Mouse (Mus musculus): ENCODE data around the gene Lrrc42.

The Lrrc42 gene

GRCm38 (mm10) chr4:107253125-107254091, at the start of gene Lrrc42, which contains the start of gene Hspb11:
Gene Lrrc42 (minus strand): TSS chr4:107253532.
Gene Hspb11 (plus strand): TSS chr4:107253593.
- DNase-seq (ENCODE audit: low read depth, low spot score) = peak; percentile 97

DNA sequence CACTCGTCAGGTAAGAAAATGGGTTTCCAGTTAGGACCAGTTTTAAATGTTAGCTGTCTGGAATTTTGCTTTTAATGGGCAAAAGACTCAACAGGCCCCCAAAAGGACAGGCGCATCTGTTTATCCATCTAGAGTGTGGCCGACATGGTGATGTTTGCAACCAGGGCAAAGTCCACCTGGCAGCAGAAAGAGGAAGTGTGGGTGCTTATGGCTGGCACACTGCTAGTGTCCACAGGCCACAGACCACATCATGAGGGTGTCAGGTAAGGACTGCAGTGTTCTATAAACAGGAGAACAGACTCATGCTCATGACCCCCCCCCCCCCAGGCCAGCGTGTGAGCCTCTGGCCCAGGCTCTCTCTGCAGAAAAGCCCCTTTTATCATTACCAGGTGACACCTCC, 49.5 kb upstream of the Lrrc42 start:
- no peak for DNase-seq (ENCODE audit: low read depth, low spot score)

- DNase-seq (ENCODE audit: low read depth, low spot score) = no peak
Measured at GRCm38 (mm10) chr4:107302221-107302620, 48.9 kb upstream of the Lrrc42 start.

GRCm38 (mm10) chr4:107300902-107301555, 47.7 kb upstream of the Lrrc42 start:
- no peak for DNase-seq (ENCODE audit: low read depth, low spot score)

- no peak for DNase-seq (ENCODE audit: low read depth, low spot score)
Measured at GRCm38 (mm10) chr4:107300371-107300770, 47.0 kb upstream of the Lrrc42 start.

GRCm38 (mm10) chr4:107299779-107300340, 46.5 kb upstream of the Lrrc42 start:
- DNase-seq (ENCODE audit: low read depth, low spot score) = no peak

- DNase-seq (ENCODE audit: low read depth, low spot score) = no peak
Measured at GRCm38 (mm10) chr4:107298071-107298606, 44.8 kb upstream of the Lrrc42 start.

DNA sequence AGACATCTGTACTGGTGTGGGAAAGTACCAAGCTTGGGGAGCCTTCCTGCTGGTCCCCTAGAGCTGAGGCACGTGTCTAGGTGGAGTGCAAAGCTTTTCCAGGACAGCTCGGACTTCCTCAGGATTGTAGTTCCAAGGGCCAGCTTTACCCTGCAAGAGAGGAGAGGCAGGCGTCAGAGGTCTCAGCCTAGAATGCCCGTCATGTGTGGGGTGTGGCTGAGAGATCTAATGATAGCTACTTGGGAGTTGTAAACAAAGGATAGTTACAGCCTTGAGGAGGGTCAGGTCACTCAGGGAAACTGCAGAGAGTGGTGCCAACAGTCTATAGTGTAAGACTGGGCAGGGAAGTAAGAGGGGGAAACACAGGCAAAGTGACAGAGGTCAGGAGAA, 38.9 kb upstream of the Lrrc42 start:
- no peak for DNase-seq (ENCODE audit: low read depth, low spot score)

DNA sequence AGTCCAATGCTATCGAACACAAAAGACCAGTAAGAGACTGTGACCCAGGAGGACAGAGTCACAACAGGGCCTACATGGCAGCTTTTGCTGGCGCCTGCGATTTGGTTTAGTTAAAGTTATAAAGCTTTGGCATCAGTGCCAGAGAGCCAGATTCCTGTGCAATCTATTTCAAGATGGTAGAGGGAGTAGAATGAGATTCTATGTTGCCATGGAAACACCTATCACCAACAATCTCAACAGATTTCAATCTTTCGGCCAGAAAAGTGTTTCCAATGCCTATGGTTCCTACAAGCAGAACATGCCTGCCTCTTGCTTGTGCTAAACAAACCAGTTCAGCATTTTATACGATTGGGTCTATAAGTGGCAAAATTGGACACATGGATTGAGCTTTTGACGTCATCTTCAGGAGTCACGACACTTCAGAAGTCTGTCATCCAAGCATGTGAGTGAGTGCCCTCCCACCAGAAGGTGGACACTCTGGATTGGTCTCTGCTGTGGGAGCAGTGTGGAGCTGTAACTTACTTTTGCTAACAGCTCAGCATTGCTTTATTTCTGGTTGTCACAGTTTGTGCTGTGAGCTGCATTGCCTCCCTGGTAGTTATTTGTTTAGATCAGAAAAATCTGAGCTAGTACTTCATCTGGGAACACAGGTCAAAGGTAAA, 38.4 kb upstream of the Lrrc42 start:
- no peak for DNase-seq (ENCODE audit: low read depth, low spot score)

- DNase-seq (ENCODE audit: low read depth, low spot score) = no peak
Measured at GRCm38 (mm10) chr4:107287517-107287916, 34.2 kb upstream of the Lrrc42 start.

- DNase-seq (ENCODE audit: low read depth, low spot score) = no peak
Measured at GRCm38 (mm10) chr4:107286386-107286785, 33.1 kb upstream of the Lrrc42 start.

- DNase-seq (ENCODE audit: low read depth, low spot score) = no peak
Measured at GRCm38 (mm10) chr4:107285446-107286200, 32.3 kb upstream of the Lrrc42 start.

DNA sequence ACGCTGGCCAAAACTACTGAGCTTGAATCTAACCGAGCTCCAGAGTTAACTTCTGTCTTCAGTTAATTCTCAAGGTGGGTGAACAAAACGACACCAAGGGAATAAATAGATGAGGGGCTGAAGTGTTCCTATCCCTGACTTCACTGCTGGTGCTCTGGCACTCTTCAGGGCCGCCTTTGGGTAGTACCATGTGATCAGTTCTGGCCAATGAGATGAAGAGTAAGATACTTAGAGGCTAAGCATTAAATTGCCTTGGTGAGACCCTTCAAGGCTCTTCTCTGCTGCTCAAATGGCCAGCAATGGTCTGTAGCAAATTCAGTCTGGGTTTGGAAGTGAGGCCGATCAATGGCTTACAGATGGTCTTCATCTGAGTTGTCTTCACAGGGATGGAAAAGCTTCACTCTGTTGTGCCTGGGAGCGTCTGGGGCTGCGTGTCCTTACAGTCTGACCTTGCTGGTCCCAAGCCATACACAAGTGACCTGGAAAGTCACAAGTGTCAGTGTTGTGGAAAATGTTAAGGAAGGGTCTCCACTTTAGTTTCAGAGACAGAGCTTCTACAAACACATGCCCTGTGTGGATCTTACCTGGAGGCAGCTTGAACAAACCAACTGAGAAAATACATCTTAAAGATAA, 27.6 kb upstream of the Lrrc42 start:
- no peak for DNase-seq (ENCODE audit: low read depth, low spot score)

DNA sequence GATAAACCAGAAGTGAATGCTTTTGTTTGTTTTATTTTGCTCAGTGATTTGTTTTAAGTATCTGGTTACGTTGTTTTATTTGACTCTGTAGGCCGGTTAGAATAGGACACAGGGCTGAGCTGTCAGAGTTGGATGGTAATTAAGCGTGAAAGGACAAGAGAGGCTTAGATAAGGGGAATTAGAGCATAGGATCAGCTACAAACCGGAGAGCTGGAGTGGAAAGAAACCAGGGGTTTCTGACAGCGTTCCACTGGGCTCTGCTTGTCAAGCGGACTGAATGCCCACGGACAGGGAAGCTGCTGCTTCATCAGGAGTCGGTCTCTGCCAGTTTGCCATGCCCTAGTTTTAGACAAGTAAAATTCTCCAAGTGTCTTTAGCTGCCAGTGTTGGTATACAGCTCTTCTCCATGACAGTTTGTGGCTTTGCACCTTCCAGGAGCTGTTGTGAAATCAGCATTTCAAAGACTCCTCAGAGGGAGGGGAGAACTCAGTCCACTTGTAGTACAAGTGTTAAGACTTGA, 24.9 kb upstream of the Lrrc42 start:
- DNase-seq (ENCODE audit: low read depth, low spot score) = no peak

DNA sequence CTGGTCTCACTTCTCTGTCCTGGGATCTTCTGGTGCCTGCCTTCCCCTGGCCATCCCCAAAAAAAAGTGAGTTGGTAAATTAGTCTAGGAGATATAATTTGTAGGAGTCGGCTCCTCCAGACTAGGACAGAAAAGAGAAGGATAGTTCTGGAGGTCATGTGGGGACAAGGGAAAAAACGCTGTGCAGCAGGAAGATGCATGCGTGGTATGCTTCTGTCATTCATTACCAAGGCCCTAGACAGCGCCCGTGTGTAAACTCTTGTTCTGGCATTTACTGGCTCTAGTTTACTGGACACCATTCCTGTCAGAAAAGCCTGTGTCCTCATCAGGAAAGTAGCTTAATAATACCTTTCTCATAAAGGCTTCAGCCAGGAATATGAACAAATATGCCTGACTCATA, 21.2 kb upstream of the Lrrc42 start:
- DNase-seq (ENCODE audit: low read depth, low spot score) = no peak

DNA sequence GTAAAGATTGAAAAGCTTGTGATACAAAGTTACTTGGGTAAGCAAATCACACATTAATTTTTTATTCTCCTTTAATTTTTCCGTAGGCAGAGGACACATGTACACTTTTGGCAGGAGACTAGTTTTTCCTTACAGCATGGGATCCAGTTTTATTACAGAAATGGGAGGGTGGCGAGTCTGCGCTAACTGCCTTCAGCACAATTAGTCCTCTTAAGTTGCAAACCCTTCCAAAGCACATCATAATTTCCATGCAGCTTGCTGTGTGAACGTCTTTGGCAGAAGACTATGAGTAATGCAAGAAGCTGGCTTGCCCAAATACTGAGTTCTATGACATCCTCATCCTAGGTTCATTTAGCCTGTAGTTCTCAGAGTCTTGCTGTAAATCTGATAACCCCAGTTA, 20.4 kb upstream of the Lrrc42 start:
- no peak for DNase-seq (ENCODE audit: low read depth, low spot score)

- DNase-seq (ENCODE audit: low read depth, low spot score) = no peak
Measured at GRCm38 (mm10) chr4:107260001-107260400, 6.7 kb upstream of the Lrrc42 start.

- DNase-seq (ENCODE audit: low read depth, low spot score) = no peak
Measured at GRCm38 (mm10) chr4:107254414-107254813, 1.1 kb upstream of the Lrrc42 start.

- DNase-seq (ENCODE audit: low read depth, low spot score) = no peak
Measured at GRCm38 (mm10) chr4:107252522-107252921, 810 bp downstream of the Lrrc42 start.

GRCm38 (mm10) chr4:107250494-107250893, 2.8 kb downstream of the Lrrc42 start:
- DNase-seq (ENCODE audit: low read depth, low spot score) = peak; percentile 52
